Mouse (Mus musculus) adrenal gland, adult (tissue): Measurements from ENCODE around the gene Cmah.

ENCODE experiments used
- DNase-seq, 2 experiments: peaks; one replicate each; pipeline ENCODE4 v3.0.0; 2022 to 2023; ENCODE audit warnings: low spot score in 1 of 2; ENCODE audit not compliant: inconsistent age in 2 of 2

Gene Cmah

DNA sequence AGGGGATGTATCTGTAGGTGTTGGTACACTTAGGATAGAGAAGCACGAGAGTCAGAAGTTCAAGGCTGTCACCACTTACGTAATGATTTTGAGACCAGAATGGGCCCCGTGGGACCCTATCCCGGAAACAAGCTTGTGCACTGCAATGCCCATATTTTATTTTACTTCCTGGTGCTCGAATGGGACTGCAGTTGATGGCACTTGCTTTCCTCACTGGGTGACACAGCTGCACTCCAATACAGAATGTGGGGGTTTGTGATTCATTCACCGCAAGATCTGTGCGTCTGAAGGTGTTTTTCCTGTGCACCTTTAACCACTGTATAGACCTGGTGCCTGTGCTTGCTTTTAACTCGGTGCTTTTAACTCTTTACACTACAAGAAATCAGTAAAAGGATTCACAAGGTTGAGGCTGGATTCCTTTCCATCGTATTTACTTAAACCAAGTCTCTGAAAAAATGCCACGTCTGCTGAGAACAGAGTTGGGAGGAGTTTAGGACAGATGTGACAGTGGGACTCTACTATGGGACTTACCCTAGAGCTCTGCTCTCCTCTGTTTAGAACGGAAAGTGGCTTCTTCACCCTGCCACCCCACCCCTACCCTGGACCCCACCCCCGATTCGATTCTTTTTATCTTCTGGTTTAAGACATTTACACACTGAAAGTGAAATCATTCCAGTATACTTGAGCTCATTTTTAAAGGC is 88.5 kb downstream of the Cmah start:
- DNase-seq = peak; percentile 13 to 42

DNA sequence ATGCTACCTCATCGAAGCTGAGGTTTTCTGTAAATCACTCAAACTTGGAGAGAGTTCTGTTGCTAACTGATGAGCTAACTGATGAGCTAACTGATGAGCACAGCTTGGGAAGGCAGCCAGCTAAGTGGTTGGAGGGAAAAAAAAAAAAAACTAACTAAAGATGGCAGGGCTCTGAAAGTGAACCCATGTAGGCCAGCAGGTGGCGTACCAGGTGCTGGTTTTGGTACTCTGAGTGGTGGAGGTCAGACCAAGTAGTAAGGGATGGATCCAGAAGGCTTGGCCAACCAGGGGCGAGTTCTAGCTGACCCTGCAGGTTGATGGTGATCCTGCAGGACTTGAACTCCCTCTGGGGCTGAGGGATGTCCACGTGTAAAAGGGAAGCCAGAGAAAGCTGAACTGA is 89.2 kb downstream of the Cmah start:
- peak; percentile 60 to 73 for DNase-seq

DNA sequence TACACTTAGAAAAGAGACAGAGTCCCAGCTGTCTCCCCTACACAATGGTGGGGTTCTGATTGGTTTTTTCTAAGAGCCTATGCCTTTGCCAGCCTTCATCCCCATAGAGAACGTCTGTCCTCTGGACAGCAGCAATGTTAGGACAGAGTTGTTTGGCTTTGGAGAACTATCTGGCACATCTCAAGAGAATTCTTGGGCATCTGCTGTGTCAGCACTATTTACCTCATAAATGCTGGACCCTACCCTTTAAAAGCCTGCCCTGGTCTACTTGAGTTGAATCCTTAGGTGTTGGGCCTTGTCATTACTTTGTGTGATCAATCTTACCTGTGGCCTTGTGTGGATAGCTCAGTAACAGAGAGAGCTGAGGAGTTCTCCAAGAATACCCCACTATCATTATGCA is 90.8 kb downstream of the Cmah start:
- DNase-seq = no peak

DNA sequence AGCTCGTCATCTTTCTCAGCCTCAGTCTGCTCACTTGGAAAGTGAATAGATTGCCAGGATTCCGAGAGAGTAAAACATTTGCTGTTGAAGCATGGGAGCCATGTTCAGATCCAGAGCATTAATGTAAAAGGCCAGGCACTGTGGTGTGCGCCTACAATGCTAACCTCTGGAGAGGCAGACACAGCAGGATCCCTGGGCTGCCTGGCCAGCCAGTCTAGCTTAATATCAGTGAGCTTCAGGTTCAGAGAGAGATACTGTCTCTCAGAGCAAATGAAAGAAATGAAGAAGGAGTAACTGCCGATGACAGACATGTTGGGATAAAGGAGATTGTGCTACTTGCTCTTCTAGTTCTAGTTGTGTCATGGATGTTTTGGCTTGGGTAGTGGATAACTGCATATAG is 91.6 kb downstream of the Cmah start:
- no peak for DNase-seq

DNA sequence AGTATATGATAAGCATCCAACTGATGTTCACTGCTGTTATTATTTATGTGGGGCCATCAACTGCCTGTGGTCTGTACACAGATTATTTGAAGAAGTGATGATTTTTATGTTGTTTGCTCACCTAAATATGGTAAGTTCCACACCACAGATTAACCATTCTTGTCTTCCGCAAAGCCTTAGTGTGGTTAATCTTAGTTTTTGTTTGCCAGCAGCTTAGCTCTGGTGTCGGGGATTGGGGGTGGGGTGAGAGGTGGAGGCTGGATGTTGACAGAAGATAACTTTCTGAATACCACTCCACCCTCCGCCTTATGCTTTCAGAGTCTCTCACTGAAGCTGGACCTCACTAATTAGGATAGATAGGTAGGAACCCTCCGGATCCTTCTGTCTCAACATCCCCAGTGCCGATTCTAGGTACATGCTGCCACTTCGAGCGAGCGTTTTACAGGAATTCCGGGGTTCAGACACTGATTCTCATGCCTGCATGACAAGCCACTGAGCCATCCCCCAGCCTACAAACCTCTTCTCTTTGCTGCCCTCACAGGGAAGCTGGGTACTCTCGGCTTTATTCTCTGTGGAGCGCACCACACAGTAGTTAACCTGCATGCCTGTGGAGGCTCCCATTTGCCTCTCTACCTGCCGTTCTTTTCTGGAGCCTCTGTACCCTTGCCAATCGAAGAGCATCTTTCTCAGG is 92.5 kb downstream of the Cmah start:
- DNase-seq = no peak

DNA sequence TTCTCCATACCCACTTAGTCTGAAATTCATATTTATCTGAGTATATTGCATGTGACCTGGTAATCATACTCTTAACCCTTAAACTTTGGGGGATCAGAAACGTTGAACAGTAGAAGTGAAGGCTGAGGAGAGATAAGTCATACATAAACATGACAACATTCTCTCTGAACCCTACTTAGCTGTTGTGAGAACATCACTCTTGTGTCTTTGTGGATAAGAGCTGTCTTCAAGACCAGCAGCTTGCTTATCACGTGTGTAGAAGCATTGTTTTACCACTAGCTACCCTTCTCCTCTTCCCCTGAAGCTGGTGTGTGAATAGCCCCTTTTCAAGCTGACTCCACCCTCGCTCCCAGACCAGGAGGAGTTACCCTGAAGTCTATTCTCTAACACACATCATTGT is 94.8 kb downstream of the Cmah start:
- no peak for DNase-seq

DNA sequence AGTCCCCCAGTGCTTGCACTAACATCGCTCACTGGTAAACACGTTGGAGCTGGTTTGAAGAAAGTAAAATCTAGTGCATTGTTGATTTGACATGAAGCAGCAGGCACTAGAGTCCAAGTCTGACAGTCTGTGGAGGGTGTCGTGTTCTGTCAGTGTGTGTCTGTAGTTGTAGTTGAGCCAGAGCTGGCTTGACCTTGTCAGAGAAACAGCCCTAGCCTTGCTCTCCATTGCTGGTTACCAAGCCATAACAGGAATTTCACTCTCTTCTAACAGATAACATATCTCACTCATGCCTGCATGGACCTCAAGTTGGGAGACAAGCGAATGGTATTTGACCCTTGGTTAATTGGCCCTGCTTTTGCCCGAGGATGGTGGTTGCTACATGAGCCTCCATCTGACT is 103.0 kb downstream of the Cmah start:
- no peak for DNase-seq

DNA sequence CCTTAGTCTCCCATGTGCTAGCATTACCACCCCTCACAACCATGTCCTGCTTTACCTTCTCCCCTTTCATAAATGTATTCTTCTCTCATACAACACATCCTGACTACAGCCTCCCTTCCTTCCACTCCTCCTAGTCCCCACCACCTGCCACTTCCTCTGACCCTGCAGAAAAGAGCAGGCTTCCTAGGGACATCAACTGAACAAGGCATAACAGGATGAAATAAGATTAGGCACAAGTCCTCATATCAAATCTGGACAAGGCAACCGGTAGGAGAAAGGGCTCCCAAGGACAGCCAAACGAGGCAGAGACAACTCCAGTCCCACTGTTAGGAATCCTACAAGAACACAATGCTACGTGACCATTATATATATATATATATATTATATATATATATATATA is 104.4 kb downstream of the Cmah start:
- no peak for DNase-seq

DNA sequence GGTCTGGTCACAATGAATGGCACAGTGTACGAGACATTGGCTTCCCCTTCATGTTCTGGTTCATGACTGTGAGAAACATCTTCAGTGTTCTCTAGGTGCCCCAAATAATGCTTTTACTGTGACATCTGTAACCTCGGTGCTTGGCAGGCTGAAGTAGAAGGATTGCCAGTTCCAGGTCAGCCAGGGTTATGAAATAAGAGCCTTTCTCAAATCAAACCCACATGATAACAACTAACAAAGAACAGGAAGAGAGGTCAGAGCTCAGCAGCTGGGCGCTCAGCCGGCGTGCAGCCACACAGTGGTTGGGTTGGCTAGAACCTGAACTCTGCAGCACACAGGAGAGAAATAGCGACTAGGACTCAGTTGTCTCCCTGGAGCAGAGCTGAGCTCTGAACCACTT is 115.1 kb downstream of the Cmah start:
- DNase-seq = peak in 1 of 2 experiments; percentile 63

DNA sequence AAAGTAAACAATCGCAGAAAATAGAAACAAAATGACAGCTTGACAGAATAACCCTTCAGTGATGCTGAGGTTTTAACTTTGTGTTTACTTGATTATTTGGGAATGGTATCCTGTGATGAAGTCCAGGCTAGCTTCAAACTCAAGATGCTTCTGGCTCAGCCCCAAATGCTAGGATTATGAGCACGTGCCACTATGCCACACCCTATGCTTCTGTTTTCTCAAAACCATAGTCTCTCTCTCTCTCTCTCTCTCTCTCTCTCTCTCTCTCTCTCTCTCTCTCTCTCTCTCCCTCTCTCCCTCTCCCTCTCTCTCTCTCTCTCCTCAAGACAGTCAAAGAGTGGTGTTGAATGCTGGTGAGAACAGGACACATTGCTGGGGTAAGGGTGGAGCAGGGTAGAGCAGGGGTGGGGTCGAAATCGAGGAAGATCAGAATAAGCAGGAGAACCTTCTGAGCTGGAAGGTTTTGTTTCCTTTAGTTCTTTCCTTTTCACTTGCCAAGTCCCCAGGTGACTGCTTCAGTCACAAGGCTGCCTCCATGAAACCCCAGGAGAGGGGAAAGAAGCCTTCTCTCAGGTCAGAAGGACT is 116.7 kb downstream of the Cmah start:
- no peak for DNase-seq

DNA sequence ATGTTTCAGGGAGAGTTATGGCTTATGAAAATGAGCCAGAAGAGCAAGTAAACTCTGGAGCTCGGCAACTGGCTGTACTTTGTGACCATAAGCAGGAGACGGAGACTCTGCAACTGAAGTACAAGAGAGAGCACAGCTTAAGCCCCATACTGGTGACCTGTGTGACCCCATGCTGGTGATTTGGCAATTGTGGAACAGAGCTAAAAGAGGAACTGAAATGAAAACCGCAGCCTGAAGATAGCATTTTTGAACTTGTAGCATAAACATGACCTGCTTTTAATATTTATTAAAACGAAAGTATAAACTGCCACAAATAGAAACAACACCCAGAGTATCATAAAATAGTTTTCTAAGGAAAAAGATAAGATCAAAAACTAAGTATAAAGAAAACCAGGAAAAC is 117.5 kb downstream of the Cmah start:
- peak in 1 of 2 experiments; percentile 30 for DNase-seq

DNA sequence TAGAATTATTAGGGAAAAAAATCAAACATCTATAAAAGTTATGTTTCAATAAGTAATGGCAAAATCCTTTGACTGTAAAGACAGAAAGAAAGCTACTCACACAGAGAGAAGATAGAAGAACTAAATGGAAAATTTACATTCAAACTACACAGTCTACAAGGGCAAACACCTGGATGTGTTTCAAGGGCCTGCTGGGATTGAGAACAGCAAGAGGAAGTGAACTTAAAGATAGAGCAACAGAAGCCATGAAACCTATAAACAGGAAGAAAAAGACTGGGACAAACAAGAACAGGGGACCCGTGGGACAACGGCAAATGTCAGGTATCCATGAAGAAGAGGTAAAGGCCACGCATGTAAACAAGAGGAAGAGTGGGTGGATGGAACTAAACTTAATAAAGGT is 118.0 kb downstream of the Cmah start:
- DNase-seq = no peak

DNA sequence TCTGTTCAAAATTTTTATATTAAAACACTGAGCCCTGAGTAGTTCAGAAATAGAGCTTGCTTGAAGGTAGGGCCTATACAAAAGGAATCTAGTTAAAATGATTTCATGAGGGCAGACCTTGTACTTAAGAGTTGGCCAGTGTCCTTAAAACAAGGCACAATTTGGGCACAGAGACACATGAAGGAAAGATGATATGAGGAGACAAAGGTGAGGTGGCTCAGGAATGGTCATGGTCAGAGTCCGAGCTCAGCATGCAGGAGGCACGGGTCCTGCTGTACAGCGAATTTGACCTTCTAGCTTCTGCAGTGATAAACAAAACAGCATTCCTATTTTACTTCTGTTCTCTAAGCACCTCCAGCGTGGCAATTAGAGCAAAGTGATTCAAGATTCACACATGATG is 118.9 kb downstream of the Cmah start:
- no peak for DNase-seq

DNA sequence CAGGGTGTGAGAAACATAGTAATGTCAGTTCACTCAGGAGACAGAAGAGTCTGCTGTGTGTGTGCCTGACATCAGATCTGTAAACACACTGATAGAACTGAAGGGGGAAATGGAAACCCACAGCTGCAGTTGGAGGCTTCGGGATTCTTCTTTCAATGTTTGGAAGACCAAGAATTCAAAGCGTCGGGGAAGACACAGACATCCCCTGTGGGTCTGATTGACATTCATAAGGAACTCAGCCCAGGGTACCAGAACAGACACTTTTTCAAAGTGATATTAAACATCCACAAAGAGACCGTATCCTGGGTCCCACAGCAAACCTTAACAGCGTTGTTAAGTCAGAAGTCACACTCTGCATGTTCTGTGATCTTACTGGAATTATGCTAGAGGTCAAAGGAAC is 119.8 kb downstream of the Cmah start:
- no peak for DNase-seq

DNA sequence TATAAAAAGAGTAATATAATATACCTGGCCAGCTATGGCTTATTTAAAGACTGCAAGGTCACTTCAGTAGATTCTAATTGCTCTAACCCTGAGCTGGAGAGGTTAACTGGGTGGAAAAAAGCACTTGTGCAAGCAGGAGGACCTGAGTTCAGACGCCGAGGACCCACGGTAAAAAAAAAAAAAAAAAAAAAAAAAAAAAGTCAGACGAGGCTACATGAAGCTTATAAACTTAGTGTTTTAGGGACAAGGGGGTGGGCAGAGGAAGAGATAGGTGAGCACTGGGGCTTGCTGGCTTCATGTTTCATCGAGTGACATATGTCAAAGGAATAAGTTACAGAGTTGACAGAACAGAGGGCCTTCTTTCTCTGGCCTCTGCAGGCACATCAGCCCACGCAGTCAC is 121.4 kb downstream of the Cmah start:
- DNase-seq = no peak

DNA sequence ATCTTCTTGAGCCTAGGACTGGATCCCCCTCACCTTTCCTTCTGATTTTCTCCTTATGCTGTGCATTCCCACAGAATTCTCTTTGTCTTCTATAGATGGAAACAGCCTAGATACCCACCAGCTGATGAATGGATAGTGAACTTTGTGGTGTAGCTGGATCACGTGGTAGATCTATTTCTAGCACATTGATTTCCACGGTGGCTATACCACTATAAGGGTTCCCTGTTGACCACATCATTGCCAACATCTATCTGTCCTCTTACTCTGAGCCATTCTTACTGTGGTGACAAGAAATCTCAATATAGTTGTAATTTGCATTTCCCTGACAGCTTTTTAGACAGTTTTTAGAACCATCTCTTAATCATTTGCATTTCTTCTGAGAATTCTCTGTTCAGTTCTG is 124.3 kb downstream of the Cmah start:
- no peak for DNase-seq

DNA sequence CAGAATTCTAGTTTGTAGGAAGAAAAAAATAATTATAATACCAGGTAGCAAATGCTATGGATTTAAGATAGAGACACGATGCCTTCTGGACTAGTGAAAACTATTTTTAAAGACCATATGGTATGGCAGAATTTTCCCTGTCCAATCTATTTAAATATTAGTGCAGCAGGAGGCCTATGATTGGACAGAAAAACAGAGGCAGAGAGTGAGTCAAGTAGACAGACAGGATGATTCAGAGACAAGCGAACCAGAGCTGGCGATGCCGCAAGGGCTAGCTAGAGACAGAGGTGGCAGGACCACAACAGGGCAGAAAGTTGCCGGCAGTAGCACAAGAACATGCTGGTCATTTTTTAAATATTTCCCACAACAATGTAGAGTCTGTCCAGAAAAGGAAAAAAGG is 126.5 kb downstream of the Cmah start:
- peak in 1 of 2 experiments; percentile 27 for DNase-seq

DNA sequence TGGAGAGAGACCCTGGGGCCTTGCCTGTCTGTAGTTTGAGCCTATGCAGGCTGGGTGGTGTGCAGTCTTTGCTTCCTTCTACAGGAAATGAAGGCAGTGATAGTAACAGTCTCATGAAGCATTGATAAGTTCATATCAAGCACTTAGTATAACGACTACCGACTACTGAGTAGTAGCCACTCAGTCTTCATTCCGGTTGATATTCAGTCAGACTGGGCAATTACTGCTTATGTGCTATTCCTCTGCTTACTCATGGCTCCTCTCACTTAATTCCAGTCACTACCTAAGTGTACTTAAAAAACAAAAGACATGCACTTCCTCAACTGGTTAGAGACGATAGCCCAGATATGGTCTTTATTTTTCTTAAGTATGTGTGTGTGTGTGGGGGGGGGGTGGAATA is 129.2 kb downstream of the Cmah start:
- DNase-seq = no peak

DNA sequence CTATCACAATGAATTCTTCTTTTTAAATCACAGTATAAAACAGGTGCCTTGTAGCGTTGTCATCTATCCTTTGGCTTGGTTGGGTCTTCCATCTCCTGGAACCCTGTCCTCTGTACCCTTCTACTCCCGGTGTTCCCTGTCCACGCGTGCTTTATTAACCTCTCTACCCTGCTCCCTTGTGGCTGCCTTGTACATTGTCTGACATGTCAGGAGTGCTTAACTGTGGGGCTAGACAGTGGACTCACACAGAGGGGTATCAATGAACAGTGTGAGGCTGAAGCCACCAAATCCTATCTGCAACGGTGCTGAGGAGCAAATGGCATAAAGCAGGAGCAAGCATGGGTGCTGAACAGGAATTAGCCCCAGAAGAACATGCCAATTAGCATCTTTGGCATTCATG is 133.3 kb downstream of the Cmah start:
- no peak for DNase-seq

DNA sequence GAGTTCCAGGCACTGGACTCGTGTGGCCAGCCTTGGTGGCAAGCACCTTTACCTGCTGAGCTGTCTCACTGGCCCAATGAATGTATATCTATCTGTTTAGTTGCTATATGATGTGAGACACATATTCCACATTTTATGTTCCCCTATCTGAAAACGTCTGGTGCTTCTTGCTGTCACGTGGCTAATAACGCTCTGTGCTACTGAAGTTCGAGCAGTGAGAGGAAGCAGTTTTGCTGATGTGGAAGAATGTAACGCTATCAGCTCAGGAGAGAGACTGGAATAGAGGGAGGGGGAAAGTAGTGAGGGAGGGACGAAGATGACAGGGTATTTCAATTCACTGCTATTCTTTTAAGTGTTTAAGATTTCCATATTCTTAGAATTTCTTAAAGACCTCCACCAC is 136.6 kb downstream of the Cmah start:
- DNase-seq = no peak

DNA sequence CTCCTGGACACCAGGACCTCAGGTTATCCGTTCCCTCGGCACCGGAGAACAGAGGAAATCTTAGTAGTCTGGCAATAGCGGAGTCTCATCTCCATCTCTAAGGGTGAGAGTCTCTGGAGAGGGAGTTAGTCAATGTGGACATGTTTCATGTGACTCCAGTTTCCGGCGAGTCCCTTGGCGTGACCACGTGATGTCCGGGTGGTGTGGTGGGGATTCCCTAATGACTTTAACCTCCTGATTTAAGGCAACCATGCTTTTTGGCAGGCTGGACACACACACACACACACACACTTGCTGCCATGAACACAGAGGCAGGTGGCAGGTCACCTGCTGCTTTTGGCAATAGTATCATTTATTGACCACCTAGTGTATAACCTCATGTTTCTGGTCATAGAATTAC is 138.8 kb downstream of the Cmah start:
- no peak for DNase-seq

DNA sequence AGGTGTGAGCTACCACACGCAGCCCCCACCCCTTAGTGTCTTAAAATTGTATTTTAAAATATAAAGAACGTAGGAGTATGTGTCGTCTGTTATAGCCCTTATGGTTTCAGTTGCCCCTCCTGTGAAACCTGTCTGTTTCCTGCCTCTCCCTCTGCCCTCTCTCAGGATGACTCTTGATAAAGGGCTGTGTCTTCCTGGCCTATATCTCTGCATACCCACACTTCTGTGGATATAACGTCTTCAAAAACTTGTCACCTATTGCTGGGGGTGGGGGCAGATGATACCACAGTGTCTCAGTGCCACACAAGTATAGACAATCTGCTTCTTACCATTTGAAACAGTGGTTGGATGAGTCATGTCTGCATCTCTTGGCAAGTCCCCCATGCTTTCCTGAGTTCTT is 140.6 kb downstream of the Cmah start:
- DNase-seq = no peak

DNA sequence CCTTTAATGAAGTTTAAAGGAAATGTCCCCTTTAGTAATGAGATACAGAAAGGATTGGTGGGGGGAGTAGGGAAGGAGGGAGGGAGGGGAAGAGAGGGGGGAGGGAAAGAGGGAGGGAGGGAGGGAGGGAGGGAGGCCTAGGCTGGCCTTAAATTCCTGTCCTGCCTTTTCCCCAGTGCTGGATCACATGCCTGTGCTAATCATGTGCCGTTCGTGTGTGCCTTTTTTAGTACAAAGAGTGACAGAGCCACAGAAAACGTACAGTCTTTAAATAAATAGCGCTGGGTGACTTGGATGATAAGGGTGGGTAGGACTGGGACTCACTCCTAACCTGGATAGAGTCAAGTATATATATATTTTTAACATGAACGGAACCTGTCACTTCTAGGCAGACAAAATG is 150.4 kb downstream of the Cmah start:
- no peak for DNase-seq
